Mouse (Mus musculus) right cerebral cortex, adult 18-20 months (tissue): Measurements from ENCODE around the gene Gm47996.
A peak's percentile ranks its signal among the peaks of the same experiment; 100 is the strongest.
"Not testable (repeated sequence)": the region's sequence is repeated elsewhere in the genome, so short reads cannot be mapped to it uniquely, and the experiment has no call there.

Experiments used
- DNase-seq: peaks from one replicate; pipeline ENCODE4 v3.0.0; 2022; ENCODE audit warnings: mixed read lengths

The Gm47996 gene

DNA sequence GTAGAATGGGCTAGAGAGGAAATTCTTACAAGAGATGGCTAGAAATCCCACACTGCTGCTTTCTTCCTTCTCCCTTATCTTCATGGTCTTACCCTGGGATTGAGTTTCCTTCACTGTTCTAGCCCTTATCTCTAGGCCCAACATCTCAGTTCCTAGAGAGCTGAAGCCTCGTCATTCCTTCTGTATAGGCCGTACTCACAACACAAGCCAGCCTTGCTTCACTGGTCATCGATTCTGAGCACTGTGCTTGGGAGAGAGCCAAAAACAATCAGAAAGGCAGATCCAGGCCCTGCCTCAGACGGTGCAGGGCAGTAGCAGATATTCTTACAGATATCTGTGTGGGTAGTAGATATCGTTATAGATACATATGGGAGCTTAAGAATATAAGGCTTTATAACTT lies 1.4 kb upstream of the Gm47996 start:
- not testable (repeated sequence) for DNase-seq

DNA sequence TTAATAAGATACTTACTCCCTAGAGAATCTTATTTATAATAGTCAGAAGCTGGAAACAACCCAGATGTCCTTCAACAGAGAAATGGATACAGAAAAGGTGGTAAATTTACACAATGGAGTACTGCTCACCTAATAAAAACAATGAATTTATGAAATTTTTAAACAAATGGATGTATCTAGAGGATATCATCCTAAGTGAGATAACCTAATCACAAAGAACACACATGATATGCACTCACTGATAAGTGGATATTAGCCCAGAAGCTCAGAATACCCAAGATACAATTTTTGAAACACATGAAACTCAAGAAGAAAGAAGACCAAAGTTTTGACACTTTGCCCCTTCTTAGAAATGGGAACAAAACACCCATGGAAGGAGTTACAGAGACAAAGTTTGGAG lies 987 bp upstream of the Gm47996 start:
- not testable (repeated sequence) for DNase-seq

DNA sequence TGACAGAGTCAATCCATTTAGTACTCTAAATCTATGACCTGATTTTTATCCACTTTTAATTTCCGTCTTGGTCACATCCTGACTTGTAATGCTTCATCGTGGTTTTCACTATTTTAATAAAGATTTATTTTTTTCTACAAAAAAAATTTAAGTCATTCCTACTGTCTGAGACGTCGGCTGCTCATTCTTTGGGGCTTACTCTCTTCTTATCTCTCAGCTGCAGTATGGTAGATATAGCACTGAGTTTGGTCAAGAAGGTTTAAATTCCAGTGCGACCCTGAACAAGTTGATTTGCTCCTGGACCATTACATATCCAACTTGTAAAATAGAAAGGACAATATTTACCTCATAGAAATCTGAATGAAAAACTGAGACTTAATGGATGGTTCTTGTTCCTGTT lies 1.7 kb downstream of the Gm47996 start:
- not testable (repeated sequence) for DNase-seq

DNA sequence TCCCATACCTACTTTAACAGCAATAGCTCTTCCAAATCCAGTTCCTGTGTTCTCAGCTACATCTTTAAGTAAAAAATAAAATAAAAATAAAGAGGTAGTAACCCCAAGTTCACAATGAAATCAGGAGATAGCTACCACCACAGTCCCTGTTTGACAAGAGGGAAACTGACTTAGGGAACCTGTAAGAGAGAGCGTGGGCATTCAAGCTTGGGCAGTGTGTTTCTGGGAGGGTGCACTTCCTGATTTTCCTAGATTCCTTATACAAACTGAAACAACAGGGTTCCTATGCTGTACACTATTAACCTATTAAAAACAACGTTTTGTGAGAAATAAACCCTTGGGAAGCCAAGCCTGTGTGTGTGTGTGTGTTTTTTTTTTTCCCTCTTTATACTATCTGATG lies 4.9 kb downstream of the Gm47996 start:
- no peak for DNase-seq

DNA sequence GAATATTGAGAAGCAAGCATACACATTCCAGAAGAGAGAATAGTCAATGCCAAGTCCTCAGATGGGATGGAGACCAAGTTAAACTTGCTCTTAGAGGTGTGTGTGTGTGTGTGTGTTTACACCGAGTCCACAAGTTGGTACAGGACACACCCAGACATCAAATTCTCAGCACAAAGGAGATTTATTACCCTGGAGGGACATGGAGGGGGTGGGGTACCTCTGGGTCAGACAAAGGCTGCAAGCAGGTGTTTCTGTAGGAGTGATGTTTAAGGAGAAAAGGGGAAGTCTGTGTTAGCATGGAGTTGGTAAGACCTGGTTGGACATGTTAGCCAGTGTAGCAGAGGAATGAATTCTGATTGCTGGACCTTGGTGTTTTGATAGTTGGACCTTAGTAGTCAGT lies 6.1 kb downstream of the Gm47996 start:
- DNase-seq, result no peak

DNA sequence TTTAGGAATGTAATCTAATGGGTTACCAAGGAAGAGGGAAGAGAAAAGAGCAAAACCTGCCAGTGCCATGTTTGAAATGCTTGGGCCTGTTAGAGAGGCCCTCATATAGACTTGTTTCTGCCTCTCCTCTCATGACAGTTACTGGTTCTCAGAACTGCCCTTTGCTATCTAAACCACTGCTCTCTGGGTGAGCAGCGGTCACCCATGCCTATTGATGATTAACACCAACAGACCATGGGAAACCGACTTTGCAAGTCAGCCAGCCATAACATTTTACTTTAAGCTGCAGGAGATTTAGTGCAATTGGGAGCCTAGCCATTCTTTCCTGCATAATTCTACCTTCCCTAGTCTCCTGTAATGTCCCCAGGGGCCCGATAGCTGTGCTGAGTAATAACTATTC lies 6.5 kb downstream of the Gm47996 start:
- no peak for DNase-seq

DNA sequence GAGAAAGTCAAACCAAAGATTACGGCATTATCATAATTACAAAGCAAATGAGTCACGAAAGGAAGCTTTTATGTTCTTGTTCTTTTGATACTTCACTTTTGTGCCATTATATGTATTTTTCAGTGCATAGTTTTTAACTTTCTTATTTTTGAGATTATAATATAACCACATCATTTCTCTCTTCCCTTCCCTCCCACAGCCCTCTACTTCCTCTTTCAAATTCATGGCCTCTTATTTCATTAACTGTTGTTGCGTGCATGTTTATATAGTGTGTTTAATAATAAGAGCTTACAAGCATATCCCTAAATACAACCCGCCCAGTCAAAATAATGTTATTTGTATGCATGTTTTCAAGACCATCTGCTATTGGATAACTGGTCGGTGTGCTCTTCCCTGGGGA lies 9.1 kb downstream of the Gm47996 start:
- no peak for DNase-seq

DNA sequence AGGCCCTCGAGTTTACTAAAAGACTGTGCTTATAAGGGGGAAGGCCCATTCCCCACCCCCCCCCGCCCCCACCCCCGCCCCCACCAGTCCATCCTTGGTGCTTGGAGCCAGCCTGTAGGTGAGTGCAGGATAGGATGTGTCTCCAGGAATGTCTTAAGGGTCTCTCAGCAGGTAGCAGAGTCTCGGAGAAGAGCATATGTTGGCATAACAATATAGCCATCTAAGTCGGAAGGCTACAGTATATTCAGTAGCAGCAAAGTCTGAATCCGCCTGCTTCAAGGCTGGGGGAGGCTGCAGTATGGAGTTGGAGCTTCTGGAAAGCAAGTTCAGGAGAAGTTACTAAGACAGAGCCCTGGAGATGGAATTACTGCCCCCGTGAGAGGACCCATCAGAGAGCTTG lies 10.2 kb downstream of the Gm47996 start:
- no peak for DNase-seq

DNA sequence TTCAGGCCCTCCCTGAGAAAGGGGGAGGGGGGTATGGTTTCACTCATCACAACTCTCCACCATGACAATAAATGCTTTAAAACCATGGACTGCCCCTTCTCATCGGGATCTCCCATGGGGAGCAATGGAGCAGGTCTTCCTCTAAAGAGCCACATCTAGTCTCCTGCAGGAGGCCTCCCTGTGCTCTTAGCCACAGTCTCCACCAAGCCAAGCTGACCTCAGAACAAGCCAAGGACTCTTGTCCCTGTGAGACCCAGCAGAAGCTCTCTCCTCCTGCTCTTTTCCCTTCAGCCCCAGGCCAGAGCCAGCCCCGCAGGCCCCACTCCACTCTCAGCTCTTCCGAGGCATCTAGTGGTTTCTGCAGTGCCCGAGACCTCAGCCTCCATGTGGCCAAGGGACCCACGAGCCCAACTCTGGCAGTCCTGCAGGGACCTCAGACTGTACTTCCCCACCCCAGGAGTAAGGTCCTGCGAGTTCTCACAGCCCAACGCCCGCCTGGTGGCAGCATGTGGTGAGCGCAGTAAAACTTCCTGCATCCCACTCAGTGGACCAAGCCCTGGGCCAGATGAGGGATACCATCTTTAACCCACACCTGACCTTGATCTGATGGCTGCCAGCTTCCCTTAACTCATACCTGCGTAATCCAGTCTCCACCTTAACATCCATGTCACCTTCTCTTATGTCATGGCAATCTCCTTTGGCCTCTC lies 12.8 kb downstream of the Gm47996 start:
- DNase-seq, result no peak

DNA sequence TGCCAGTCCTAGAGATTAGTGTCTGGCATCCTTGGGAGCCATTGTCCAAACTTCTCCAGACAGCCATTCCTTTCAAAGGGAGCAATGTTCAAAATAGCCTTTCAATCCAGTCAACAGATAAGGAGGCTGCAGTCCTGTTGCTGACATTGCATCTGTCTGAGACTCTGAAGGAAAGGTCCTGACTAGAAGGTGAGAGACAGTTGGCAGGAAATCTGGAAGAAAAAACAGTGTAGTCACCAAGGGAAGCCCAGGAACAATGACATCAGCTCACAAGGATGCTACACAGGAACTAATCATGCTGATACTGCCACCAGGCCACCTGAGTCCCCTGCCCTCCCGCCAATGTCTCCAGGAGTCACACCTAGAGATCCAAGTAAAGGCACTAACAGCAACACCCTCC lies 13.4 kb downstream of the Gm47996 start:
- DNase-seq, result no peak

DNA sequence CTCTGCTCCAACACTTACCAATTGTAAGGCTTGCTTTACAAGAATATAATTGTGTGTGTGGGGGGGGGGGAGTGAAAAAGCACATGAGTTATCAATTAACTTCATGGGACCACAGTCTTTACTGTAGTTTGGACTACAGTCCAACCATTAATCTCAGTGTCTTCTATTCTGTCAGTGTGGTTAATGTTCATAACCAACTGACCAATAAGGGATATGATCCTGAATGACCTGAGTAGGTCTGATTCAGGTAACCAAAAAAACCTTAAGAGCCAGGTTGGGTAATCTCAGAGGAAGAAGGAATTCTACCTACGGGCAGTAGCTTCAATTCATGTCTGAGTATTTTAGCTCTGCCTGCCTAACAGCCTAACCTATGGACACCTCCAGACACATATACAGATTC lies 14.6 kb downstream of the Gm47996 start:
- no peak for DNase-seq

DNA sequence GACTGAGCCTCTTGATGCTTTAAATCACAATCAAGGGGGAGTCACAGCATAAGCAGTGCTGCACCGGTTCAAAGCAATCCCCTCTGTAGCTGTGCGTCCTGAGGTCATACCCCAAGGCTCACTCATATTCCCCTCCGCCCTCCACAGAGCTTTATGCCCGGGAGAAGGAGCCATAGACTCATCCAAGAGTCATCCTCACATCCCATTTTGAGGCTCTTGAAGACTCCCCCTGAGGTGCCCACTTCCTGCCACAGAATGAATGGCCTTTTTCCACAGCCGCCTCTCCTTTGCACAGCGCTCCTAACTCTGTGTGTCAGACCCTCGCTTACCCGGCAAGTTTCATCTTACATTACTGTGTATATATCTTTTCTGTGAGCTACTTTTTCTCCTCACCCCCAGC lies 17.6 kb downstream of the Gm47996 start:
- no peak for DNase-seq

DNA sequence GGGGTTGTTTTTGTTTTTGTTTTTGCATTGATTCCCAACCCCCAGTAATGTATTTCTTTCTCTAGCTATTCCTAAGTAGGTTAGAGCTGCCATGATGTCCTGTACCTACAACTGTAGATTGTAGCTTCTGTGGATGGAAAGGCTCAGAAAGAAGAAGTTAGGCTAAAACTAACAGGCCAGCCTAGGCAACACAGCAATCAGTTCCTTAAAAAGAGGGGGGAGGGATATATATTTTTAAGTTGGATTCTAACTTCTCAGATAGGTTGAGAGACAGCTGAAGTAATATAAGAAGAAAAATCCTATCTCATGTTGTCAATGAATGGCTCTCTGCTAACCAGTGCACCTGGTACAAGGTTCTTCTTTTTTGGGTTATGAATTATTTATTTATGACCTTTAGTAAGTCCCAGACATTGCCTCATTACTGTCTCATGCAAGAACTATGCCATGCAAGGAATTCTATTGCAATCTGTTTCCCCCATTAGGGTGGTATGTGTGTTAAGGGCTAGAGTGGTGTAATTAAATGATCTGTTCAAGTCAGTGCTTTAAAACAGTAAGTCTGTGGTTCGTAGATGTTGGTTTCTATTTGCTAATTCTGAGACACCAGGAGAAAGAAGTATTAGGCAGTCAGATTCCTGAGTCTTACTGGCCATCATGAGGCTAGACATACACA lies 18.5 kb downstream of the Gm47996 start:
- DNase-seq, result no peak

DNA sequence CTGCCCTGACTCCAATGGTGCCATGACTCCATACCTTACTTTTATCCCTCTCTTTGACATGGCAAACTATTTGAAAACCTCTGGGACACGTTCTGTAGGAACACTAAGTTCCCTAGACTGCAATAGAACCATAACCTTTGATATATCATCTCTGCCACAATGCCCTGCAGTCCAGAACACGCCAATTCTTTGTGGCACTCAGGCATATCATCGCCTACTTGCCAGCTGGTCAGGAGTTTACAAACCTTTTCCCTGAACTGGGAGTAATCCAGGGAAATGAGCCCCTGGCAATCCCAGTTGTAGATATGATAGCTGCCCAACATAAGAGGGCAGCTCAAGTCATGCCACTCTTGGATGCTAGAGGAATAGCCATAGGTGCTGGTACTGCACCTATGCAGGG lies 22.4 kb downstream of the Gm47996 start:
- DNase-seq, result no peak

DNA sequence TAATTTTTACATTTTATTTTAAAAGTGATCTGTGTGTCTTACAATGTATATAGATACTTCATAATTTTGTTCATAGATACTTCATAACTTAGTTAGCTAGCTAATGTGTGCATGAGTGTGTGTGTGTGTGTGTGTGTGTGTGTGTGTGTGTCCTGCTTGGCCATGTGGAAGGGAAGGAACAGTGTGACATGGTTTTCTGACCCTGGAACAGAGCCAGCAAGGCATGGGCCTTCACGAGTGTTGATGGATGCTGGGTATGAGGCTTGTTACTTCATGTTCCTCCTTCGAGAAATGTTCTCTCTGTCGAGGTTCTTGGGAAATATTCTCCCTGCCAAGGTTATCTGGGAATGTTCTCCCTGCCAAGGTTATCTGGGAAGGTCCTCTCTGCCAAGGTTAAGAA lies 23.8 kb downstream of the Gm47996 start:
- no peak for DNase-seq

DNA sequence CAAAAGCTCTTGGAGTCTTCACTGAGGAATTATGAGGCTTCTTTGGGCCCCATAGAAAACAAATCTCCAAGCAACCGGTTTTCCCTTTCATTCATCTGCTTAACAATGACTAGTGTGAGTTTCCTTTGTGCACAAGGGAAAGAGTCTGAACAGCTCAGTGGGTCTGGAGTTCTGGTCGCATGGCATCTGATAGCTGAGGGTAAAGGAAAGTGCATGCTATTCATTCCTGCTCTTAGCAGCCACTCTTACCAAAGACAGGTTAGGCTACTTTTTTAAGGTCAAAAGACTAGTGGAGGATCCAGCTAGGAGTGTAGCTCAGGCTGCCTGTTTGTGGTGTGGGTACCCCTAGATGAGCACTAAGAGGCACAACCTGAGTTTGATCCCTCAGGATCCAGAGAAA lies 25.6 kb downstream of the Gm47996 start:
- no peak for DNase-seq

DNA sequence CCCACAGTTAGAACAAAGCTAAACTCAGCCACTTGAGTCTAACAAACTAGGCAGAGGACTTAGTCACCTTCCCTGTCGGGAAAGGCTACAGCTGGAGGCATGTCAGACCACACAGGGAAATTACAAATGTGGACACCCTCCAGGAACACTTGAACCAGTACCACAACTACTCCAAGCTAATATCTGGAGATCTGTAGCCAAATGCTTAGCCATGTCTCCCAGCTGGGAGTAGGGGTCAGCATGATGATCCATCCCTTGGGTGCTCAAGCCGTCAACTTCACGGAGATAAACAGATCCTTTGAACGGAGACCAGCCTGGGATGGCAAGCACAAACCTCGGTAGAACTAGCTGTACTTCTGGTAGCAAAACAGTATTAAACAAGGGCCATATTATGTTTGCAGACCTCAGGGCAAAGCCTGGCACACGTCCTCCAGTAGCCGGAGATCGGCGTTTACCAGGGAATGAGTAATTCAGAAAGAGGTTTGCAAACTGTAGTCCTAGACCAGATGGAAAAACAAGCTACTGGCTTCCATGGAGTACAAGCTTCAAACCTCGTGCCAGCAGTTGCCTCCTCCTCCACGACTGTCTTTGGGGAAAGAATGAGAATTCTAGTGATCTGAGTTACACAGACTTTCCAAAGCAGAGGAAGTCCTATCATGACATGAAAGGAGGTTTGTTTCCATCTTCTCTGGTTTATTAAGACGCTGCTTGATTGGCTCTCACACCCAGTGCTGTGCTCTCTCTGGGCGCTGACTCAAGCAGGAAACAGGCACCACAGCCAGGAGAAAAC lies 26.4 kb downstream of the Gm47996 start:
- peak; percentile 21 for DNase-seq

DNA sequence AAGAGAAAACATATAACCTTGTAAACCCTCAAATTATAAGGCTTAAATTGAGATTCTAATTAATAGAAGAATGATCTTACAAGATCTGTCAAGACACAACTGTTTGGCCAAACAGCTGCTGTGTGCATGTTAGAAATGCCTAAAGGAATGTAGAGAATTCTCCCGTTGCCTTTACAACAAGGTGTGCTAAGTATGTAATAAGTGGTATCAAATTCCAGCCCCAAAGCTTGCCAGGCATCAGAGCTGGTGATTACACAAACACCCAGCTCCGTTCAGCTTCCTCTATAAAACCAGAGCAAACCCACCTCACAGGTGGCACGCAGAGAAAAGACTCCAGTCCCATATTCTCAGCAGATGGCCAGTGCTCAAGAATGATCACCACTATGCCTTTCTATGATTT lies 27.8 kb downstream of the Gm47996 start:
- no peak for DNase-seq

DNA sequence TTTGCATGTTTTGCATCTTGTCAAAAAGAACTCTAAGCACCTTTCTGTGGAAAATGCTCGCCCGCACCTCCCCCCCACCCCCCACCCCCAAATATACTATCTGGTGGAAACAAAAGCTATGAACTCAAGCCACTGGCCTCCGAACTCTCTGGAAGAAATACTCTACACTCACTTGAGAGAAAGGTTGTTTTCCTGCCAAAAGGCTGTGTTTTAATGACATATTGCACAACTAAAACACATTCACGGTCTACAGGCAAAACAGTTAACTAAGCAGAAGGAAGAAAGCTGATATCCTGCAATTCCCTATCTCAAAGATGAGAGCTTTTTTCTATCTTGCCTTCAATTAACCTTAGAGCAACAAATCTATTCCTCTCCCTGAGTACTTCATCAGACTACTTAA lies 33.4 kb downstream of the Gm47996 start:
- no peak for DNase-seq

DNA sequence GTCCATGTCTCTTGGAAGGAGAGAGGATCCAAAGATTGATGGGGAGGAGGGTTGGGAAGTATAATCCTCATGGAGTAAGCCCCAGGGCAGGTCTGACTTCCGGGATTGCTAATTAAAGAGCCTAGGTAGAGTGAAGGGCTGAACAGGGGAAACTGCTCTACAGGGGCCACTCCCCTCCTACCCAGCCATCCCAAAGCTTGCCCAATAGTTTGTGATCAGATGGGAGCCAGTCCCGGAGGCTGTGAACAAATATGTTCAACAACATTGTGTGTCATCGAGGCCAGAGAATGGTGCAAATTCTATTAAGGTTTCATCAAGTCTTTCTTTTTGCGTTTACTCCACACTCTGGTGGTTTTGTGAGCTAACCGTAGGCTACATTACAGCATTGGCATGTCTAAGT lies 34.1 kb downstream of the Gm47996 start:
- no peak for DNase-seq

DNA sequence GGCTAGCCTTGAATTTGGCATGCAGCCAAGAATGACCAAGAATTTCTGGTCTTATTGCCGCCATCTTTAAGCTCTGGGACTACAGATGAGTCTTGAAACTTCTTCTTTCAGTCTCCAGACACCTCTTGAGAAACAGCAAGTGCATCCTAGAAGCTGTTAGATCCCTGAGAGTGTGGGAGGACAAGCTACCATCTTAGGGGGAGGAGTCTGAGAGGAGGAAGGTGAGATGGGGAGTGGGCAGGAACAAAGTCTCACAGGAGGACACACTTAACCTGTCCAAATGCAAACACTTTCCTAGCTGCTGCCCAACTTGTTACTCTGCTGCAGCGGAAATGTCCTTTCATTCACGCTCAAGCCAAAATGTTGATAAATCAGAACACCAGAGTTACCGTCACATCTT lies 34.8 kb downstream of the Gm47996 start:
- DNase-seq, result no peak

DNA sequence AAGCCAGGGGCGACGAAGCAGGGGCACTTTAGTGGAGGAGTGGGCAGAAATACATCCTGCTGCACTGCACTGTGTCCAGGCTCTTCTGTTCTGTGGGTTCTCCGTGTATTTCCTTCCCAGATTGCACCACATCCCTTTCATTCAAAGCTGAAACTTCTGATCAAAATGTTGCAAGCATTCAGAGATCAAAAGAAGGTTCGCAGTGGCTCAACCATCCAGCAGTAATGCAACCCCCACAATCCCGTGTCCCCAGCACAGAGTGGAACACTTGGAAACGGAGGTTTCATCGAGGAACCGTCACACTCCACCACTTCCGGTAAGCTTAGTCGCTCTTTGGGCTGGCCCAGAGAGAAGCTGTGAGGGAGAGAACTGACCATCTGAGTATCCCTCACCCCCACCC lies 35.2 kb downstream of the Gm47996 start:
- no peak for DNase-seq

DNA sequence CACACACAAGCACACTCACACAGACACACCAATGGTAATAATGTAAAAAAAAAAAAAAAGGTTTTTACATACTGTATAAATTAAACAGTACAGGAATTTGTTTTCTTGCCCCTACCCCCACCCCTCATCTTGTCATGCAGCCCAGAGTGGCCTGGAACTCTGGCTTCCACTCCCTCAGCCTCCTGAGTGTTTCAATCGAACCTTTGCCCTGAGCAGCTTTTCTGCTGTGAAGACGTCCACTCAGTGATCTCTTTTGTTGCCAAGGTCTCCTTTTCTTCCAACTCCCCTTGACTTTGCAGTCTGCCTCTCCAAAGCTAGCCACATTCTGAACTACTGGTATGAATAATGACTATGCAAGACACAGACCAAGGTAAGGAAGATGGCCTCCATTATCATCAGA lies 35.9 kb downstream of the Gm47996 start:
- DNase-seq, result no peak

DNA sequence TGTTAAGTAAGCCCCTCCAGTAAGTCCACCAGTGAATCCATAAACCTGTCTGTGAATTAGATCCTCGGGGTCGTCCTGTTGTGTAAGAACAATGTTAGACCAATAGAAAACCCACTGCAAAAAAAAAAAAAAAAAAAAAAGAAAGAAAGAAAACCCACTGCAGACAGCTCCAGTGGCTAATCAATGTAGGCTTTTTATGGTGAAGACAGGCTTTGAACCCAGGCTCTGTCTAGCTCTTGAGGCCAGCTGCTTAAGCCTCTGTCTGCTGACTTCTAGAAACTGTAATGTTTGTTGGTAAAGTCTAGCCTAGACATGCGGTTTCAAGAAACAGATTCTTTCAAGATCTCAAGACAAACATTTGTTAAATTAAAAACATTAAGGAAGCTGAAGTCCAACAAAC lies 40.2 kb downstream of the Gm47996 start:
- no peak for DNase-seq
